Mouse (Mus musculus) myocyte (in vitro differentiated cells): ENCODE data around the gene Otud7b. TPM values are rescaled to one million over a fixed set of nuclear protein-coding genes. Genes with fewer than 3 reads are reported as not detected.

Experiments
- H3K27me3 ChIP-seq: one replicate; pipeline ENCODE4 v1.6.1; 2011; ENCODE audit not compliant: control insufficient read depth, insufficient read depth, insufficient read length
- H3K36me3 ChIP-seq: one replicate; pipeline ENCODE4 v1.6.1; 2011; ENCODE audit not compliant: control insufficient read depth, insufficient read depth
- H3K4me2 ChIP-seq: one replicate; pipeline ENCODE4 v1.6.1; 2011; ENCODE audit warnings: low read depth, control low read depth
- H3K4me3 ChIP-seq: one replicate; pipeline ENCODE4 v1.5.1; 2011; ENCODE audit warnings: mild to moderate bottlenecking, control low read depth, moderate library complexity
- H3K79me2 ChIP-seq: one replicate; pipeline ENCODE4 v1.6.1; 2011; ENCODE audit not compliant: control insufficient read depth, insufficient read depth
- H3ac ChIP-seq: one replicate; pipeline ENCODE4 v1.6.1; 2011; ENCODE audit not compliant: control insufficient read depth, insufficient read length
- CEBPB ChIP-seq: IDR thresholded peaks from 2 replicates; pipeline ENCODE4 v1.6.1; 2011; ENCODE audit warnings: mild to moderate bottlenecking, moderate library complexity; ENCODE audit not compliant: poor library complexity, insufficient read depth, severe bottlenecking
- E2F4 ChIP-seq: IDR thresholded peaks from one replicate; pipeline ENCODE4 v1.6.1; 2011; ENCODE audit warnings: mild to moderate bottlenecking, control low read depth, moderate library complexity; ENCODE audit not compliant: insufficient read depth
- MAX ChIP-seq: IDR thresholded peaks from one replicate; pipeline ENCODE4 v1.6.1; 2011; ENCODE audit warnings: low read depth, mild to moderate bottlenecking, control low read depth
- MYOD1 ChIP-seq, 3 experiments: IDR thresholded peaks; one replicate each; pipeline ENCODE4 v1.6.1; 2011; ENCODE audit warnings: control low read depth in 2 of 3, low read depth in 2 of 3, mild to moderate bottlenecking in 2 of 3, moderate library complexity in 1 of 3; ENCODE audit not compliant: insufficient read length in 2 of 3, control insufficient read depth in 1 of 3
- MYOG ChIP-seq, 3 experiments: IDR thresholded peaks; one replicate each; pipeline ENCODE4 v1.6.1; 2011; ENCODE audit warnings: control low read depth in 2 of 3, low read depth in 2 of 3, mild to moderate bottlenecking in 2 of 3; ENCODE audit not compliant: insufficient read length in 2 of 3, control insufficient read depth in 1 of 3, insufficient read depth in 1 of 3
- POLR2A ChIP-seq: IDR thresholded peaks from one replicate; pipeline ENCODE4 v1.6.1; 2011; ENCODE audit warnings: low read depth, mild to moderate bottlenecking, control low read depth, moderate library complexity; ENCODE audit not compliant: insufficient read length
- POLR2AphosphoS2 ChIP-seq: IDR thresholded peaks from one replicate; pipeline ENCODE4 v1.6.1; 2011; ENCODE audit warnings: low read depth, control low read depth; ENCODE audit not compliant: insufficient read length
- REST ChIP-seq: IDR thresholded peaks from one replicate; pipeline ENCODE4 v1.6.1; 2011; ENCODE audit warnings: mild to moderate bottlenecking, control low read depth, moderate library complexity; ENCODE audit not compliant: insufficient read depth, insufficient read length
- SRF ChIP-seq: IDR thresholded peaks from one replicate; pipeline ENCODE4 v1.6.1; 2011; ENCODE audit warnings: low read depth; ENCODE audit not compliant: control insufficient read depth, insufficient read length
- TCF12 ChIP-seq: IDR thresholded peaks from one replicate; pipeline ENCODE4 v1.6.1; 2011; ENCODE audit warnings: mild to moderate bottlenecking, control low read depth; ENCODE audit not compliant: poor library complexity, insufficient read depth, severe bottlenecking
- TCF3 ChIP-seq: IDR thresholded peaks from one replicate; pipeline ENCODE4 v1.6.1; 2011; ENCODE audit warnings: low read depth, control low read depth; ENCODE audit not compliant: insufficient read length
- USF1 ChIP-seq: IDR thresholded peaks from one replicate; pipeline ENCODE4 v1.6.1; 2011; ENCODE audit warnings: low read depth, mild to moderate bottlenecking, control low read depth, moderate library complexity
- polyA plus RNA-seq: library from polyadenylated mRNA; unstranded; fragments of >200 nt; fragmentation: generic; extraction: Trizol; gene quantifications from one replicate; pipeline ENCODE4 v1.2.1, GENCODE M21; 2012; ENCODE audit warnings: missing spikeins

Gene Otud7b
- polyA plus RNA-seq, 1 experiment: 16.4 TPM

- Histone ChIP-seq H3K79me2 (peaks cover 78% of the 10 kb centered on the region), H3K36me3 (peaks cover 3% of the 10 kb centered on the region), H3K4me2 (peak overlapping the region; percentile 8), H3K27me3 (no peaks in the 10 kb centered on the region), H3K4me3 (no peak overlapping the region), H3ac (no peak overlapping the region)
- TF ChIP-seq TCF3 (no peak), CEBPB (no peak), E2F4 (no peak), SRF (no peak), TCF12 (no peak), MYOG (IDR thresholded peaks at IDR 0.05; ENCODE audit: control insufficient read depth in 1 of 3, insufficient read depth in 1 of 3, insufficient read length in 2 of 3, low read depth in 2 of 3) (no peak), POLR2A (no peak), REST (no peak), MYOD1 (IDR thresholded peaks at IDR 0.05; ENCODE audit: control insufficient read depth in 1 of 3, insufficient read length in 2 of 3, low read depth in 2 of 3) (no peak), MAX (no peak), POLR2AphosphoS2 (no peak), USF1 (no peak)
Observed at GRCm38 (mm10) chr3:96128128-96128527, 23.8 kb downstream of the Otud7b start.

- Histone ChIP-seq H3K79me2 (peaks cover 57% of the 10 kb centered on the region), H3K4me2 (no peak overlapping the region)
- TF ChIP-seq POLR2AphosphoS2: no peak
- TF ChIP-seq MYOG (IDR thresholded peaks at IDR 0.05; ENCODE audit: control insufficient read depth in 1 of 3, insufficient read depth in 1 of 3, insufficient read length in 2 of 3, low read depth in 2 of 3): peak in 1 of 3 experiments; percentile 24
- no peak for TF ChIP-seq TCF12
- TF ChIP-seq TCF3: no peak
- no peak for TF ChIP-seq USF1
- TF ChIP-seq REST: no peak
- TF ChIP-seq MAX: no peak
- TF ChIP-seq CEBPB: no peak
- peak in 2 of 3 experiments; percentile 59 to 64 for TF ChIP-seq MYOD1 (IDR thresholded peaks at IDR 0.05; ENCODE audit: control insufficient read depth in 1 of 3, insufficient read length in 2 of 3, low read depth in 2 of 3)
- no peak for TF ChIP-seq POLR2A
- no peak for TF ChIP-seq E2F4
- no peak for TF ChIP-seq SRF
Observed at GRCm38 (mm10) chr3:96132478-96132877, 28.2 kb downstream of the Otud7b start.

GRCm38 (mm10) chr3:96133327-96133905, 29.1 kb downstream of the Otud7b start:
- Histone ChIP-seq H3K27me3 (no peaks in the 10 kb centered on the region), H3K36me3 (peaks cover 27% of the 10 kb centered on the region), H3ac (no peak overlapping the region), H3K4me3 (no peak overlapping the region), H3K79me2 (peaks cover 57% of the 10 kb centered on the region), H3K4me2 (peak overlapping the region; percentile 39)
- TF ChIP-seq MYOD1 (IDR thresholded peaks at IDR 0.05; ENCODE audit: control insufficient read depth in 1 of 3, insufficient read length in 2 of 3, low read depth in 2 of 3) (no peak), MYOG (IDR thresholded peaks at IDR 0.05; ENCODE audit: control insufficient read depth in 1 of 3, insufficient read depth in 1 of 3, insufficient read length in 2 of 3, low read depth in 2 of 3) (no peak), USF1 (no peak), SRF (no peak), MAX (no peak), TCF12 (no peak)

More at GRCm38 (mm10) chr3:96132478-96132877, 28.2 kb downstream of the Otud7b start:
- no peaks in the 10 kb centered on the region for H3K27me3 ChIP-seq
- H3K36me3 ChIP-seq: peaks cover 18% of the 10 kb centered on the region
- no peak overlapping the region for H3K4me3 ChIP-seq
- no peak overlapping the region for H3ac ChIP-seq

GRCm38 (mm10) chr3:96135011-96135410, 30.7 kb downstream of the Otud7b start:
- H3K4me3 ChIP-seq: no peak overlapping the region
- H3ac ChIP-seq: no peak overlapping the region
- peak overlapping the region; percentile 13 for H3K4me2 ChIP-seq
- no peak for TF ChIP-seq MYOD1 (IDR thresholded peaks at IDR 0.05; ENCODE audit: control insufficient read depth in 1 of 3, insufficient read length in 2 of 3, low read depth in 2 of 3)
- no peak for TF ChIP-seq MYOG (IDR thresholded peaks at IDR 0.05; ENCODE audit: control insufficient read depth in 1 of 3, insufficient read depth in 1 of 3, insufficient read length in 2 of 3, low read depth in 2 of 3)
- H3K27me3 ChIP-seq: no peaks in the 10 kb centered on the region
- H3K36me3 ChIP-seq: peaks cover 34% of the 10 kb centered on the region
- H3K79me2 ChIP-seq: peaks cover 41% of the 10 kb centered on the region

- TF ChIP-seq SRF (no peak), MAX (no peak), MYOD1 (IDR thresholded peaks at IDR 0.05; ENCODE audit: control insufficient read depth in 1 of 3, insufficient read length in 2 of 3, low read depth in 2 of 3) (no peak), E2F4 (no peak), CEBPB (no peak), POLR2A (no peak), POLR2AphosphoS2 (no peak), TCF12 (no peak), TCF3 (no peak), REST (no peak), MYOG (IDR thresholded peaks at IDR 0.05; ENCODE audit: control insufficient read depth in 1 of 3, insufficient read depth in 1 of 3, insufficient read length in 2 of 3, low read depth in 2 of 3) (no peak), USF1 (no peak)
- H3K36me3 ChIP-seq: peaks cover 71% of the 10 kb centered on the region
- no peak overlapping the region for H3K4me3 ChIP-seq
- no peak overlapping the region for H3ac ChIP-seq
- H3K79me2 ChIP-seq: no peaks in the 10 kb centered on the region
- H3K27me3 ChIP-seq: no peaks in the 10 kb centered on the region
- H3K4me2 ChIP-seq: no peak overlapping the region
Observed at GRCm38 (mm10) chr3:96147950-96148349, 43.6 kb downstream of the Otud7b start.
